Mouse (Mus musculus) stomach, postnatal 0 days (tissue): Measurements from ENCODE around the gene Magi1.

Experiments used
- CTCF ChIP-seq: IDR thresholded peaks from 2 replicates; pipeline ENCODE4 v1.5.1; 2016; ENCODE audit warnings: antibody characterized with exemption, low read depth, mild to moderate bottlenecking, moderate library complexity
- EP300 ChIP-seq: optimal IDR thresholded peaks from 2 replicates; pipeline ENCODE3; 2016; ENCODE audit warnings: antibody characterized with exemption

GRCm38 (mm10) chr6:93874936-93875335 is 408.8 kb downstream of the Magi1 start:
- TF ChIP-seq CTCF, result no peak
- no peak for TF ChIP-seq EP300
